Mouse (Mus musculus): ENCODE results near the gene Isg20.

Gene Isg20

DNA sequence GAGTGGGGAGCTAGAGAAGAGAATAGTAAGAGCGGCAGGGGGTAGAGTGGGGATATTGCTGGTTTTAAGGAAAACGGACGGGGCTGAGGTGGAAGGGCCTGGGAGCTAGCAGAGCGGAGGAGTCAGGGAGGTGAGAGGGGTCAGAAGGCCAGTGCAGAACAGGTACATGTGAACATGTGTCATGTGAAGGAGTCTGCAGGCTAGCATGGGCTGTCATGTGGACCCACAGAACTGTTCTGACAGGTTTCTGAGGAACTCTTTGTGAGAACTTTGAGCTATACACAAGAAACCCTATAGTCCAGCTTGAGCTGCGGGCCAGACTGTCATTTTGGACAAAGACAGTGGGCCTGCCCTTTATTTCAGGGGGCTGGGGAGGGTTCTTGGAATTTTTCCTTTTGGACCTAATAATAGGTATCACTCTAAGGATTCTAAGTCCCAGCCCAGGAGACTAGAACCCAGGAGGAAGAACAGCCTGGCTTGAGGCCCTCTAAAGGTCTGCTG lies at the start of gene Isg20:
TSS of gene Isg20 (plus strand) at position 451 of the 501 bp plus-strand sequence.
- no peak for DNase-seq (ENCODE audit: low spot score in 2 of 2)

- DNase-seq (ENCODE audit: low spot score in 2 of 2) = no peak
Measured at GRCm38 (mm10) chr7:78863796-78864445, 49.3 kb upstream of the Isg20 start.

DNA sequence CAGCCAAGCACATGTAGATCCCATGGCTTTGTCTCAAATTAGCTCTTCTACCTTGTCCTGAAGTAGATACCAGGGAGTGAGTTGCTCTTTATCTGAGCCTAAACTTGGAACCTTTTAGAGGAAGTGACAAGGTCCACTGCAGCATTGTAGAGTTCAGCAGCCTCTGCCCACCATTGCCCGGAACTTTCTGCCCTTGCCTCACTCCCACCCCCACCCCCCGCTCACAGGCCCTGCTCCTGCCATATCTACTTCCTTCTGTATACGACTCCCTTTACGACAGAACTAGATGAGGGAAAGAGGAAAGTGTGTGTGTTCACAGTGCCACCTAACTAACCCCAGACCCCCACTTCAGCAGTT lies 48.8 kb upstream of the Isg20 start:
- no peak for DNase-seq (ENCODE audit: low spot score in 2 of 2)

DNA sequence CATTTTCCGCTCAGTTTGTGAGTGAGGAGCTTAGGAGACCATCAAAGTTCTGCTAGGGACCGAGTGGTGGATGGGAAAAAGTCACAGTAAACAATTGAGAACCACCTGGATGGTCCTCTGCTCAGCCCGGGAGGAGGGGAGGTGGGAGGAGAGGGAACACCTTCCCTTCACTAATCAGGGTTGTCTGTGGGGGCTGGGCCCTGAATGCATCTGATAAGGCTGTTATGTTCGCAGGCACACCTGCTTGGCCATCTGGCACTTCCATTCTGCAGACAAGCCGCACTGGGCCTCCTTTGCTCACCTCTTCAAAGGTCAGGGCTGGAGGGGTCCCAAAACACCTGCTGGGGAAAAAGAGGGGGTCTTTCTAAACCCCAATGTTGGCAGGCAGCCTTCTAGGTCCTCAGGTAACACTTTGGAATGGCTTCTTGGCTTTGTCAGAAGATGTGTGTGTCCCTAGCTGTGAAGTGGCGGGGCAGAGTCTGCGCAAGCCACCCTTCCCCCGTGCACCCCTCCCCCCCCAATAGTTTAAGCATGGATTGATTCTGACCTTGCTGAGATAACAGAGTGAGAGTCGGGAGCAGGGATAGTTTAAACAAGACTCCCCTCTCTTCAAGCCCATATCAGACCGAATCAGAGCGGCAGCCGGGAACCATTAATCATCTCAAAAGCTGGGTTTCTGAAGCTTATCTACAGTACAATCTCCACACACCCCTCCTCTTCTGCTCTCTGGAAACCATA lies 47.8 kb upstream of the Isg20 start:
- DNase-seq (ENCODE audit: low spot score in 2 of 2) = no peak

DNA sequence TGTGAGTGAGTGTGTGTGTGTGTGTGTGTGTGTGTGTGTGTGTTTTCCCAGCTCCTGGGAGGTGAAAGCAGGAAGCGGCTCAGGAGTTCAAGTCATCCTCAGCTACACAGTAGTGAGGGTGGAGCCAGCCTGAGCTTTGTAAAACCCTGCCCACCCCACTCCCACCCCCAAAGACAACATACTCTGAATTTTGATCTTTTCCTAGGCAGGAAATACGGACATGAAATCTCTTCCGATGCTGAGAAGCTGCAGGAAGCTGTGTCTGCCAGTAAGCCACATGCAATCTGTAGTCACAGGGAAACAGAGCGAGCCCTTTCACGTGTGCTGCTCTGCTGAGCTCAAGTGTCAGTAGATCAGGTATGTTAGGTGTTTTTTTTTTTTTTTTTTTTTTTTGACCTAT lies 44.5 kb upstream of the Isg20 start:
- no peak for DNase-seq (ENCODE audit: low spot score in 2 of 2)

GRCm38 (mm10) chr7:78872366-78872765 lies 40.9 kb upstream of the Isg20 start:
- DNase-seq (ENCODE audit: low spot score in 2 of 2) = no peak

GRCm38 (mm10) chr7:78872831-78873230 lies 40.4 kb upstream of the Isg20 start:
- DNase-seq (ENCODE audit: low spot score in 2 of 2) = no peak

DNA sequence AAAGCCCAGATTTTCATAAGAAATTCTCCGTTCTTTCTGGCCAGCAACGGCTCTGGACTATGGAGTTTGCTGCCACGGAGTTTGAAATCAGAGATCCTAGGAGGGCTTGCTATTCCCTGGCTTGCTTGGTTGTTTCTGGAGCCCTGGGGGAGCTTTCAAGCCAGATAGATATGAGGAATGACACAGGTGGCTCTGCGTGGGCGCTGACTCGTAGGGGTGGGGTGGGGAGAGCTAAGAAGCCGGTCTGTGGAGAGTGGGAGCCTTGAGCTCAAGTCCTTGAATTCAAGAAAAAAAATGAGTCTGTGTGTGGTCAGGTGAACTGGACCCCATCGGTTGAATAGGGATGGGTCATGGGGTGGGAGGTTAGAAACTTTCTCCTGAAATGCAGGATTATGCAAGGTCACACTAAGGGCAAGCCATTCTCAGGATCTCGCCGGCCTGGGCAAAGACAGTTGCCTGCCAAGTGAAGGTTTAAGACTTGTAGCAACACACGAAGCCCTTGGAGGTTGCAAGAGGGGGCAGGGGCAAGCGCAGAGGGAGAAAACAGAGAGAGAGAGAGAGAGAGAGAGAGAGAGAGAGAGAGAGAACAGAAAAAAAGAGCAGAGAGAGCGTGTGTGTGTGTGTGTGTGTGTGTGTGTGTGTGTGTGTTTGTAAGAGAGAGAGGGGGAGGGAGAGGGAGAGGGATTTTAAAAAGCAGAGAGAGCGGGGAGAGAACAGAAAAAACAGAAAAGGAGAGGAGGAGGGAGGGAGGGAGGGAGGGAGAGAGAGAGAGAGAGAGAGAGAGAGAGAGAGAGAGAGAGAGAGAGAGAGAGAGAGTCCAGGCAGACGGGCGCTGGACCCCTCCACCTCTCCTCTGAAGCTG lies 31.4 kb upstream of the Isg20 start:
- DNase-seq (ENCODE audit: low spot score in 2 of 2) = no peak

DNA sequence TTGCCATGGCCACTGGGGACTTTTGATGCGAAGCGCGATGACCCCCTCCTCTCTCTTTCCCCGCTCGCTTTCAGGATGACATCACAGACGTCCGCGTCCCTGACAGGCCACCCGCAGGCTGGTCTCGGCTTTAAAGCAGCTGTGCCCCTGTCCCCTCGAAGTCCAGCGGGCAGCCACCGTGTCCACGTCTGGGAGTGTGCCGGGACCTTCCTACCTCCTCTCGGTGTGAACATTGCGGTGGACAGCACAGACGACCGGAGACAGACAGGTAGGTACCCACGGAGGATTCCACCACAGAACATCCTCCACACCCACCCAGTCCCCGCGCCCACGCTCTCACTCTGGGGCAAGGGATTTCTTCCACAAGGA lies 30.8 kb upstream of the Isg20 start:
- DNase-seq (ENCODE audit: low spot score in 2 of 2) = peak; percentile 30 to 32

DNA sequence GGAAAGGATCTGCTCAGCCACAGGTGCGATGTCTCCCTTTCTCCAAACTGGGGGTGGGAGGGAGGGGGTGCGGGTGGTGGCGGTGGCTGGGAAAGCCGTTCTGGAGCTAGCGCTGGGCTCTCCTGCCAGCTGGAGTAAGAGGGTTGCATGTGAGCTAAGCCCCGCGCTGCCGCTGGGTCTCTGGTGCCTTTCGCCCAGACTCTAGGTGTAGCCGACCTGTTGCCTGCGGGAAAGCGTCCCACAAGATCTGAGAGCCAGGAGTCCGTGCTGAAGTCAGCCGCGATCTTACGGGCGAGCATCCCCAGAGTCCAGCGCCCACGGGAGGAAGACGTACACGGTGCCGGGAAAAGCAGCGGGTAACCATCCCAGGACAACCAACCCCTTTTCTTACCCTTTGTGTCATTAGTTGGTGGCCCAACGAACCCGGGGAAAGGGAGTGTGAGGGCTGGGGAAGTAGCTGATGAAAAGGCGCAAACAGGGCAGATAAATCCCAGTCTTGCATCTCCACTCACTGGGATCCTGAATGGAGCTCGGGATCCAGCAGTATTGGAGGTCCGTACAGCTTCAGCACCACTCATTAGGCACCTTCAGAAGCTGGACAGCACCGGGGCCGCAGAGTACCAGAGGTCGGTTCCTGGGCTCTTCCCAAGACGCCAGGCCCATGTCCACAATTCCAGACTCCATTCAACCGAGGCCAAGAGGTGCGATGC lies 30.1 kb upstream of the Isg20 start:
- DNase-seq (ENCODE audit: low spot score in 2 of 2) = no peak

DNA sequence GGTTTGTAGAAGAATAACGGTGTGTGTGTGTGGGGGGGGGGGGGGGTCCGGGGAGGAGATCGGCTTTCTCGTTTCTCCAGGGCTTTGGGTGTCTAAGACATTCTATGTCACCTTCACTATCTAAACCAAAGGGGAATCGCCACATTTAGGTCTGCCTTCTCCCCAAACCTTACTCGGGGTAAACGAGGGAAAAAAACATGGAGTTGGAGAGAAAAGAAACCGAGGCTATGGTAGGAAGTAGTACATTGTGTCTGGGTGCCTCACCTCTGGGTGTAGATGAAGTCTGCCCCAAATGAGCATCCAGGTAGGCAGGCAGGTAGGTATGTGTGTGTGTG lies 29.5 kb upstream of the Isg20 start:
- no peak for DNase-seq (ENCODE audit: low spot score in 2 of 2)

GRCm38 (mm10) chr7:78884139-78884538 lies 29.1 kb upstream of the Isg20 start:
- DNase-seq (ENCODE audit: low spot score in 2 of 2) = no peak

- DNase-seq (ENCODE audit: low spot score in 2 of 2) = no peak
Measured at GRCm38 (mm10) chr7:78885404-78885803, 27.8 kb upstream of the Isg20 start.

- DNase-seq (ENCODE audit: low spot score in 2 of 2) = no peak
Measured at GRCm38 (mm10) chr7:78886496-78886895, 26.7 kb upstream of the Isg20 start.

DNA sequence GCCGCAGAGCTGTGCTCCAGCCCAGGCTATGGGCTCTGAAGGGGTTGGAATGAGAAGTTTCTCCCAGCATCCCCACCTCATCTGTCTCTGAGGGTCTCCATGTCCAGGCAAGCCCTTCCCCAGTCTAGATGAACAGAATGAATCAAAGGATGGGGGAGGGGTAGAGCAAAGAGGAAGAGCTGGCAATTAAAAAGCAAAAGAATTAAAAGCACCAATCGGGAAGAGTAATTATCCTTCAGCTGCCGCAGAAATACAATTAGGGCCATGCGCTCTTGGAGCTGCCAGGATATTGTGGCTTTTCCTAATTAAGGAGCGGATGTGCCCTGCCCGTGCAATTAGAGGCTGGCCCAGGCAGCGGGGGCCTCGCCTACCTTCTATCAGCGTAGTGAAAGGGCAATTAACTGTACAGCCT lies 25.8 kb upstream of the Isg20 start:
- no peak for DNase-seq (ENCODE audit: low spot score in 2 of 2)

- peak; percentile 62 to 78 for DNase-seq (ENCODE audit: low spot score in 2 of 2)
Measured at GRCm38 (mm10) chr7:78890641-78891040, 22.6 kb upstream of the Isg20 start.

DNA sequence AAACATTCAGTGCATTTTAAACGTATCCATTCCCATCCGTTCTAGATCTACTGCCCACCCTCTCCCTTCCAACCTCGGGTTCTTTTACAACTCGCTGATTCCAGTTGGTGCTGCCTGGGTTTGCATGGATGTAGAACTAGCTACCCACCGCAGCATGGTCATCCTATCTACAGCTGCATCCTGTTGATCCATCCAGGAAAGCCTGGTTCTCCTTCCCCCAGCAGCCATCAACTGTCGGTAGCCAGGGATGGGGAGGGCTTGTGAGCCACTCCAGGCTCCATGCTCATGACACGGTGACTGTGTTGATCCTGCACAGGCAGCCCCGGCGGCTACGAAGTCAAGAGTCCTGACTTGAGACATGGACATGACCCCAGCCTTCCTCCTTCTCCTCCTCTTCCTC lies 19.3 kb upstream of the Isg20 start:
- no peak for DNase-seq (ENCODE audit: low spot score in 2 of 2)

DNA sequence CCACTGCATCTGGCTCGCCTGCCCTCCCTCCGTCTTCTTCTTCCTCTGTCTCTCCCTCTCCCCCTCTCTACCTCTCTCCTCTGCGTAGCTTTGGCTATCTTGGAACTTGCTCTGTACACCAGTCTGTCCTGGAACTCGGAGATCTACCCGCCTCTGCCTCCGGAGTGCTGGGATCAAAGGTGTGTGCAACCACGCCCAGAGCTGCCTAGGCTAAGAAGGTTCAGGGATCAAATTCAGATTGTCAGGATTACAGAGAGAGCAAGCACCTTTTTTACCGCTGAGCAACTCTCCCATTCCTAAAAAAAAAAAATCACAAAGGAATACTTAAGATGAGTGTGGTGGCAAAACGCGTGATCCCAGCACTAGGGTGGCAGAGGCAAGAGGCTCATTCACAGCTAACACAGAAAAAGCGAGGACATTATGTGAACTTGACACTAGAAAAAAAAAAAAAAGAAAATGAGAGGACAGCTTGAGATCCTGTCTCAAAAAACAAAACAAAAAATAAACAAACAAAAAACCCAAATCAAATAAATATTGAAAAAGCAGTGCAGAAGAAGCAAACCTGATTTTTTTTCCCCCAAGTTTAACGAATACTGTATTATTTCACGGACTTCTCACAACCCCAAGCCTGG lies 18.1 kb upstream of the Isg20 start:
- DNase-seq (ENCODE audit: low spot score in 2 of 2) = no peak

GRCm38 (mm10) chr7:78895653-78896333 lies 17.4 kb upstream of the Isg20 start, which contains the start of gene Aen:
TSS of gene Aen (plus strand) at chr7:78895854.
- peak; percentile 94 to 97 for DNase-seq (ENCODE audit: low spot score in 2 of 2)

DNA sequence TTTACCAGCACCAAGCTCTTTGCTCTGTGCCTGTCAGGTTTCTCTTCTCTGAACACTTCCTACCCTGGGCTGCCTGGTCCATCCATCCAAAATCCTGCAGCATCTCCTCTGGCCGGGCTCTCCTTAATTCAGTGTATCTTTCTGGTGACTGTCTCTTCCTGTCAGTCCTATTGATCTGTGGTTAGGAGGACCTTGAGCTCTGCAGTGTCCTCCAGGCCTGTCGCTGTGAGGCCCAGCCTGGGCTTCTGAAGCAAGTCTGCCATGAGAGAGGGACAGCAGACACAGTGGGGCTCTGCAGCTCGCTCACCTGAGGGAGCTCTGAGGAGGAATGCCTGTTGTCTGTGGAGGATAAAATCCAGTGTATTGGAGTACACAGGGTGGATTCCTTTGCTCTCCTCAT lies 15.7 kb upstream of the Isg20 start:
- no peak for DNase-seq (ENCODE audit: low spot score in 2 of 2)
